Mouse (Mus musculus) hindbrain, embryonic 16.5 days (tissue): ENCODE results near the gene Wnt5b. TPM values are rescaled to one million over a fixed set of nuclear protein-coding genes. Genes with fewer than 3 reads are reported as not detected.

Source experiments
- ATAC-seq: fragments of 200-750 bp; cut with Nextera tagmentation; 2 replicates; pipeline ENCODE4 v1.8.0; 2017; ENCODE audit warnings: moderate TSS enrichment, moderate library complexity
- H3K27ac ChIP-seq: fragments of 300-500 bp; sonication (generic); 2 replicates; pipeline ENCODE4 v1.5.1; 2014; ENCODE audit warnings: low read depth, mild to moderate bottlenecking, control low read depth, low read length, moderate library complexity
- H3K27me3 ChIP-seq: fragments of 300-500 bp; sonication (generic); replicated peaks from 2 replicates; pipeline ENCODE4 v1.6.1; 2014; ENCODE audit warnings: low read length; ENCODE audit not compliant: control insufficient read depth, insufficient read depth
- H3K36me3 ChIP-seq: fragments of 300-500 bp; sonication (generic); 2 replicates; pipeline ENCODE4 v1.6.1; 2014; ENCODE audit warnings: mild to moderate bottlenecking, low read length, moderate library complexity, mixed read lengths; ENCODE audit not compliant: control insufficient read depth, insufficient read depth
- H3K4me1 ChIP-seq: fragments of 300-500 bp; sonication (generic); 2 replicates; pipeline ENCODE4 v1.6.1; 2014; ENCODE audit warnings: low read depth, low read length; ENCODE audit not compliant: control insufficient read depth, insufficient read depth
- H3K4me2 ChIP-seq: fragments of 300-500 bp; sonication (generic); 2 replicates; pipeline ENCODE4 v1.6.1; 2014; ENCODE audit warnings: mild to moderate bottlenecking, low read length, control low read depth, moderate library complexity
- H3K4me3 ChIP-seq: fragments of 300-500 bp; sonication (generic); 2 replicates; pipeline ENCODE4 v1.5.1; 2014; ENCODE audit warnings: mild to moderate bottlenecking, low read length, control low read depth, moderate library complexity
- H3K9ac ChIP-seq: fragments of 300-500 bp; sonication (generic); 2 replicates; pipeline ENCODE4 v1.6.1; 2014; ENCODE audit warnings: low read depth, mild to moderate bottlenecking, control low read depth, low read length, moderate library complexity
- H3K9me3 ChIP-seq: fragments of 300-500 bp; sonication (generic); 2 replicates; pipeline ENCODE4 v1.6.1; 2014; ENCODE audit warnings: mild to moderate bottlenecking, low read length, moderate library complexity; ENCODE audit not compliant: control insufficient read depth
- WGBS: fragments of 180-500 bp; shearing (Covaris S2); extraction: QIAGEN DNeasy Blood & Tissue Kit; methylation state at CpG from one replicate; pipeline ENCODE4 v1.1.7; 2014; 5-methylcytosine and 5-hydroxymethylcytosine counted together
- polyA plus RNA-seq: library from polyadenylated mRNA; unstranded; fragments of >200 nt; fragmentation: Nextera tagmentation; extraction: Ambion mirVana; gene quantifications from 2 replicates; pipeline ENCODE4 v1.2.1, GENCODE M21; 2015

Wnt5b gene
- polyA plus RNA-seq, result 4.1 and 5.3 TPM in 2 replicates

DNA sequence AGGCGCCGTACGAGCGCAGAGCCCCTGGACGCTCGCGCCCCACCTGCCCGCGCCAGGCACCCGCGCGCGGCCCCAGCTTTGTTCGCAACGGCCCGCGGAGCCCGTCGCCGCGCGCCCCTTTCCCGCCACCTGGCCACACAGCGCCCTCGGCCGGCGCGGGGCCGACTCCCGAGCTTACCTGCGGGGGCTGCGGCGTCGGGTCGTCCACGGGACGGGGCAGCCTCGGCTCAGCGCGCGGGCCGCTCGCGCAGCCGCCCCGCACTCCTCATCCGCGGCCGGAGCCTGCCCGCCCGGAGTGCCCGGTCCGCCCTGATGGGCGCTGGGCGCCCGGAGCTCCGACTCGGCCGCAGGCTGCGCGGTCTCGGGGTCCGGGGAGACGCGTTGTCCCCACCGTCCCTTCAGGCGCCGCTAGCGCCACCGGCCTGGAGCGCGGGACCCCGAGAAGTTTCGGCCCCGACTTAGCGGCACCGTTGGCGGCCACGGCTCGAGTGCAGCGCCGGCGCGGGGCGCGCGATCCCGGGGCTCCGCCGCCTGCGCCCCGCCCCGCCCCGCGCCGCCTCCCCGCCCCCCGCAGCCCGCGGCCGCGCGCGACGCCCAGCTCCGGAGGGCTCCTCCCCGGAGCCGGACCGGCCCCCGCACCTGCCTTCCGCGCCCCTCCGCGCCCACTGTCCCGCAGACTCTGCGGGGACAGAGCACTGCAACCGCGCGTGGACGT, at the start of gene Wnt5b:
Gene Wnt5b, minus strand, starts transcription at position 545 of the 715 bp plus-strand sequence.
- WGBS, result under 1% methylated on average over 87 of the region's 120 CpGs
- H3K4me1 ChIP-seq, result peaks cover 4% of the 10 kb centered on the region
- ATAC-seq, result peak; percentile 71
- peak within 1 kb of the TSS; percentile 76 for H3K9ac ChIP-seq
- no peak within 1 kb of the TSS for H3K27ac ChIP-seq
- H3K27me3 ChIP-seq, result peaks cover 7% of the 10 kb centered on the region; the same call in 1 of the 2 replicates
- H3K9me3 ChIP-seq, result no peaks in the 10 kb centered on the region
- no peaks in the 10 kb centered on the region for H3K36me3 ChIP-seq
- peak within 1 kb of the TSS; percentile 96 for H3K4me2 ChIP-seq
- peak within 1 kb of the TSS; percentile 76 for H3K4me3 ChIP-seq

DNA sequence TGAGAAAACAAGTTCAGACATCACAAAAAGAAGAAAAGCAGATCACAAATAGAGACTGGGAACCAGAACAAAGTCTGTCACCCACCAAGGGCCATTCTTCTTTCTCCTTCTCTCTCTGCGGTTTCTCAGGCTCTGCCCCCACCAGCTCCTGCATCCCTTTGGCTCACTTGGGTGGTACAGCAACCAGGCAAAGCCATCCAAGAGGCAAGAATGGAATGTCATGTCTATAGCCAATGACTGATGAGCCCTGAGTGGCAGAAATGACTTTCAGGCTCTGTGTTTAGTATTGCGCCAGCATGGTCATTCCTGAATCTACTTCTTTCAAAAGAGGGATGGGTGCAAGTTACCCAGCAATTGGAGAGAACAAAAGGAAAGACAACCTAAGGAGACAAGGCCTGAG, 46.7 kb upstream of the Wnt5b start:
- ATAC-seq, result peak; percentile 65; the same call in 1 of the 2 replicates
- H3K36me3 ChIP-seq, result peaks cover 5% of the 10 kb centered on the region; the same call in 1 of the 2 replicates
- WGBS, result 59% methylated on average over 2 of the region's 2 CpGs
- H3K4me2 ChIP-seq, result no peak overlapping the region
- H3K9ac ChIP-seq, result no peak overlapping the region
- H3K27me3 ChIP-seq, result no peaks in the 10 kb centered on the region
- no peak overlapping the region for H3K27ac ChIP-seq
- peaks cover 3% of the 10 kb centered on the region; the same call in 1 of the 2 replicates for H3K4me1 ChIP-seq
- no peak overlapping the region for H3K4me3 ChIP-seq
- no peaks in the 10 kb centered on the region for H3K9me3 ChIP-seq

DNA sequence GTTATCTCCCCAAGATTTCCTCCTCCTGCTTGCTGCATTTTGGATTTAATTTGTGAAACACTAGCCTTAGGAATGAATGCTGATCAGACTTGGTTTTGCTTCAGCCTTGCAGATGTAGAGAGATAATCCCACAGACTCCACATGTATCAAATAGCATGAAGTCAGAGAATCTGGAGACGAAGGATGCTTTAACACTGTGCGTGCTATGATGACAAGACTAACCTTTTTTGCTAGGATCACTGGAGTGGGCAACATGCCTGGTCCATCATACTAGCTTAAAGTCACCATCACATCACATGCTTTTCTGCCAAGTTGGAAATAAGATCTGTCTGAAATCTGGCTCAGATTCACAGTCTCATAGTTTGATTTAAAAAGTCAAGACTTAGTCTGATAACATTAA, 43.8 kb upstream of the Wnt5b start:
- H3K9me3 ChIP-seq, result no peaks in the 10 kb centered on the region
- H3K9ac ChIP-seq, result no peak overlapping the region
- no peak overlapping the region for H3K27ac ChIP-seq
- 0 out of 2 replicates have a peak, but pooled peaks cover 2% of the 10 kb centered on the region for H3K36me3 ChIP-seq
- peaks cover 9% of the 10 kb centered on the region for H3K4me1 ChIP-seq
- ATAC-seq, result no peak
- no peak overlapping the region for H3K4me2 ChIP-seq
- H3K4me3 ChIP-seq, result no peak overlapping the region
- WGBS, result 87% methylated on average over 2 of the region's 2 CpGs
- no peaks in the 10 kb centered on the region for H3K27me3 ChIP-seq

DNA sequence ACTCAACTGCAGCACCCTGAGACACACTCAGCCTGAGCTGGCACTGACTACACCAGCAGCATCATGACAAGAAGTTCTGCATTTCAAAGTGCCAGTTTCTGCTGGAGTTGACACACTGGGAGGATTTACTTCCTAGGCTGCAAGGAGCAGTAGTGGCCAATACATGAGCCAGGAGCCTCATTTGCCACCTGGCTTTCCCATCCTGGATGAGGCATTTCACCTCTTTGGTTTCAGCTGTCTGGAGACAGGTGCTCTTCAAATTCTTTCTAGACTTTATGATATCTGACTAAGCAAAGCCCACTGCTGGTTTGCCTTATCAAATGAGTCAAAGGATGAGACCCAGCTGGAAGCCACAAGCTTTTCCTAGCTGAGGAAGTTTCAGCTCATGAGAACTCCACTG, 43.3 kb upstream of the Wnt5b start:
- ATAC-seq, result no peak
- Histone ChIP-seq H3K4me1 (peaks cover 9% of the 10 kb centered on the region), H3K9me3 (no peaks in the 10 kb centered on the region), H3K4me3 (no peak overlapping the region), H3K9ac (no peak overlapping the region), H3K36me3 (0 out of 2 replicates have a peak, but pooled peaks cover 2% of the 10 kb centered on the region), H3K4me2 (no peak overlapping the region), H3K27me3 (no peaks in the 10 kb centered on the region), H3K27ac (no peak overlapping the region)

DNA sequence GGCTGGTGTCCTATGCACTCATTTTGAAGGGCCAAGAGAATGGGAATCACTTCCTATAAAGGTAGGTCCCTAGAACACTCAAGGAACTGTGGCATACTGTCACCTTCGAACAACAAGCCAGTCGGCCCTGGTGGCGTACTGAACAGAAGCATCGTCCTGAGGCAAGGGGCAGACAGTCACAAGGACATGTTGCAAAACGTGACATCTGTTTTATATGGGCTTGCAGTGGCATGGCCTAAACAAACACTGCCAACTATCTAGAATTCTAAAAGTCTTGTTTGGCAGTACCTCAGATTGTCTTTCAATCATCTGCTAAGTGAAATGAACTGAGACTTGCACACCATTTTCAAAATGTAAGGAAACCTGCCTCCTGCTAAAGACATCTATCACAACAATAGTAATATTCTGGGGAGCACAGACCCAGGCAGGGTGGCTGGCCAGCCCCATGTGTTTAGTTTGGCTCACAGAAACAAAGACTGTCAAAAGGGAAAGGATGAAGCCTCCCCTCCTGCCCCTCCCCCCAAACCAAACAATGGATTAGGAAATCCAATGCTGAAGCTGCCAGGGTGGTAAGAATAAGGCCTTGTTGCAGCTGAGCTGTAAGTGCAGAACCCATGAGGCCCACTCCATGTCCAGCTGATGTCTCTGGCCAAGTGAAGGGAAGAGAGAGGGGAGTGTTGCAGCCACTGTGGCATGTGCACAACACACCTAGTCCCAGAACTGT, 41.7 kb upstream of the Wnt5b start:
- H3K9me3 ChIP-seq, result no peaks in the 10 kb centered on the region
- no peaks in the 10 kb centered on the region for H3K36me3 ChIP-seq
- no peaks in the 10 kb centered on the region for H3K27me3 ChIP-seq
- no peak overlapping the region for H3K9ac ChIP-seq
- H3K4me1 ChIP-seq, result peaks cover 9% of the 10 kb centered on the region
- no peak overlapping the region for H3K4me2 ChIP-seq
- 52% methylated on average over 5 of the region's 5 CpGs for WGBS
- H3K27ac ChIP-seq, result no peak overlapping the region
- peak; percentile 52; the same call in 1 of the 2 replicates for ATAC-seq
- no peak overlapping the region for H3K4me3 ChIP-seq

DNA sequence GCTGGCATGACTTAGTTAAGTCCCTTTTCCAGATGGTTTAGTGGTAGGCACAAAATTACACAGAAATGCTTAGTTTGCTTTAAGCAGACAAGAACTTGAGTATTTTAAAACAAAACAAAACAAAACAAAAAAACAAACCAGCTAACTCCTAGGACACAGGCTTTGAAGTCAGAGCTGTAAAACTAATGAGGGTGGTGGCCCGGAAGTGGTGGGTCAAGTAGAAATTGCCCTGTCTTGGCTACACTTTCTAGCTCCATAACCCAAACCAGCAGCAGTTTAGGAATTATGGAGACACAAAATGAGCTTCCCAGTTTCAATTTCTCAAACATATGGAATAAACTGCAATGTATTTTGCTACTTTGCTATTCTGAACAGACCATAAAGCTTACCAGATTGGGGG, 39.9 kb upstream of the Wnt5b start:
- no peaks in the 10 kb centered on the region for H3K9me3 ChIP-seq
- no peak overlapping the region for H3K4me3 ChIP-seq
- ATAC-seq, result no peak
- H3K9ac ChIP-seq, result no peak overlapping the region
- no peaks in the 10 kb centered on the region for H3K36me3 ChIP-seq
- H3K27me3 ChIP-seq, result no peaks in the 10 kb centered on the region
- peaks cover 9% of the 10 kb centered on the region for H3K4me1 ChIP-seq
- H3K4me2 ChIP-seq, result no peak overlapping the region
- no peak overlapping the region for H3K27ac ChIP-seq
- 63% methylated on average over 1 of the region's 1 CpGs for WGBS

DNA sequence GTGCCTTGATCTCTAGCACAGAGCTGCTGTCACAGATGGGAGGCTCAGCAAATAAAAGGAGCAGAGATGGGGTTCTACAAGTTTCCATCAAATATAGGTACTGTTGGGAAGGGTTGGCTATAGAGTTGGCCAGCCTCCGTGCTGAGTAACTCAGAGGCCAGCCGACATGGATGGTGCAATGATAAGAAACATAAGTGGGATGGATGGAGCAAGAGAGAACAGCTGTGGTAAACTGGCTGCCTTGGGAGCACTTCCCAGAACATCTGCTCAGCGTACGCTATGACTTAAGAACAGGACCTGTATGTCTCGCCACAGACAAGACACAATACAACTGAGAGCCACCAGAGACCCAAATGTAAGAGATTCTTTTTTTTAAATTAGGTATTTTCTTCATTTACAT, 39.0 kb upstream of the Wnt5b start:
- H3K4me1 ChIP-seq, result peaks cover 9% of the 10 kb centered on the region
- no peaks in the 10 kb centered on the region for H3K36me3 ChIP-seq
- no peak overlapping the region for H3K9ac ChIP-seq
- no peak overlapping the region for H3K4me3 ChIP-seq
- ATAC-seq, result no peak
- H3K27me3 ChIP-seq, result no peaks in the 10 kb centered on the region
- no peaks in the 10 kb centered on the region for H3K9me3 ChIP-seq
- H3K4me2 ChIP-seq, result no peak overlapping the region
- no peak overlapping the region for H3K27ac ChIP-seq
- 89% methylated on average over 5 of the region's 5 CpGs for whole genome bisulfite sequencing

DNA sequence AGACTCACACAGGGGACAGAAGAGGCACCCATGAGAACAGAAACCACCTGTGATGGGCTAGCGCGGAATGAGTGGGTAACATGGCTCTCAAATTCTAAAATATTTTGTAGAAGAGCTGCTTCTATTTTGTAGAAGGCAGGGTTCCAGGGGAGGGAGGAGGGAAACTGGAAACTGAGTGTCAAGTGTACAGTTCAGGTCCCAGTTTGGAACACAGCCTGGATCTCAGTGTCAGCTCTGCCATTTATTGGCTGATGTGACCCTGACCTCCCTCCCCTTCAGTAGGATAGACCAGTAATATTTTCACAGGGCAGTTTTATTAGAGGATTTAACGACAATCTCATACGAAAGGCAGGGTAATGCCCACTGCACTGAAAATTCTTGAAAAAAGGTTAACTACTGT, 32.6 kb upstream of the Wnt5b start:
- H3K9ac ChIP-seq, result no peak overlapping the region
- no peak overlapping the region for H3K27ac ChIP-seq
- H3K27me3 ChIP-seq, result no peaks in the 10 kb centered on the region
- ATAC-seq, result no peak
- H3K9me3 ChIP-seq, result no peaks in the 10 kb centered on the region
- no peak overlapping the region for H3K4me2 ChIP-seq
- H3K36me3 ChIP-seq, result peaks cover 10% of the 10 kb centered on the region; the same call in 1 of the 2 replicates
- no peaks in the 10 kb centered on the region for H3K4me1 ChIP-seq
- no peak overlapping the region for H3K4me3 ChIP-seq
- WGBS, result 96% methylated on average over 4 of the region's 4 CpGs

DNA sequence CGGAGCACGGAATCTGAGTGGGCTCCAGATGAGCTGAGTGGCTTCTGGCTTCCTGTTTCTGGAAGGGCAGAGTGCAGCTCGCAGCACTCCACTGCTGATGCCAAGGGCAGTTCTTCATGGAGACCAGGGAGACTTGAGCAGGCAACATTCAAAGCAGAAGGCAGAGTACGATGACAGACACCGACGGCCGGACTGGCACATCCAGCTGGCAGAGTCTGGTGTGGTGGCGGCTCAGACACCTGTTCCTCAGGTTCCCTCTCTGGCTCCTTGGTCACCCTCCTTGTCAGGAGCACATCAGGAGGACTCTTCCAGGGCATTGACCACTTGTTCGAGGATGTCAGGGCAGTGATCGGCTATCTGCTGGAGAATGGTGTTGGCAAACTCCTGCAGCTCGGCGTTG, 31.2 kb upstream of the Wnt5b start:
- no peaks in the 10 kb centered on the region for H3K27me3 ChIP-seq
- WGBS, result 97% methylated on average over 12 of the region's 12 CpGs
- peaks cover 10% of the 10 kb centered on the region; the same call in 1 of the 2 replicates for H3K36me3 ChIP-seq
- H3K4me2 ChIP-seq, result no peak overlapping the region
- H3K4me1 ChIP-seq, result no peaks in the 10 kb centered on the region
- no peak overlapping the region for H3K4me3 ChIP-seq
- ATAC-seq, result no peak
- H3K27ac ChIP-seq, result no peak overlapping the region
- no peaks in the 10 kb centered on the region for H3K9me3 ChIP-seq
- no peak overlapping the region for H3K9ac ChIP-seq
